Mouse (Mus musculus) ES-E14 (cell line): ENCODE results near the gene Cmtr2. TPM values are rescaled to one million over a fixed set of nuclear protein-coding genes. Genes with fewer than 3 reads are reported as not detected.

Experiments
- DNase-seq: peaks from one replicate; pipeline ENCODE4 v3.0.0-alpha.2; 2013; ENCODE audit warnings: low read depth, low spot score
- H3K27ac ChIP-seq: 2 replicates; pipeline ENCODE4 v1.5.1; 2012; ENCODE audit warnings: low read depth, mild to moderate bottlenecking, low read length, moderate library complexity, mixed read lengths; ENCODE audit not compliant: poor library complexity, insufficient read depth, severe bottlenecking
- H3K36me3 ChIP-seq: 2 replicates; pipeline ENCODE4 v1.6.1; 2012; ENCODE audit warnings: mild to moderate bottlenecking, low read length, moderate library complexity, mixed read lengths; ENCODE audit not compliant: control insufficient read depth, poor library complexity, insufficient read depth, severe bottlenecking
- H3K4me1 ChIP-seq, 2 experiments: fragments of 150-350 bp in 1 of 2; sonication (generic) in 1 of 2; 2 replicates each; pipeline ENCODE4 v1.6.1; 2012; ENCODE audit warnings: low read length in 2 of 2, mild to moderate bottlenecking in 1 of 2, mixed read lengths in 1 of 2; ENCODE audit not compliant: control insufficient read depth in 2 of 2, insufficient read depth in 2 of 2, poor library complexity in 1 of 2
- H3K4me3 ChIP-seq, 2 experiments: fragments of 150-350 bp in 1 of 2; sonication (generic) in 1 of 2; 2 replicates each; pipeline ENCODE4 v1.5.1; 2012; ENCODE audit warnings: low read length in 2 of 2, low read depth in 1 of 2, mild to moderate bottlenecking in 1 of 2, mixed read lengths in 1 of 2; ENCODE audit not compliant: insufficient read depth in 1 of 2, poor library complexity in 1 of 2, severe bottlenecking in 1 of 2
- H3K9ac ChIP-seq: 2 replicates; pipeline ENCODE4 v1.6.1; 2012; ENCODE audit warnings: low read depth, mild to moderate bottlenecking, low read length, mixed read lengths; ENCODE audit not compliant: poor library complexity, insufficient read depth, severe bottlenecking
- H3K9me3 ChIP-seq: fragments of 150-350 bp; sonication (generic); 2 replicates; pipeline ENCODE4 v1.6.1; 2012; ENCODE audit warnings: low read depth, mild to moderate bottlenecking, low read length; ENCODE audit not compliant: control insufficient read depth, insufficient read depth
- CHD2 ChIP-seq: IDR thresholded peaks from 2 replicates; pipeline ENCODE4 v1.6.1; 2014; ENCODE audit warnings: mild to moderate bottlenecking, low read depth, low read length, inconsistent platforms
- HCFC1 ChIP-seq: IDR thresholded peaks from 2 replicates; pipeline ENCODE4 v1.6.1; 2012; ENCODE audit warnings: low read length, inconsistent platforms, borderline replicate concordance; ENCODE audit not compliant: insufficient read depth
- MAFK ChIP-seq: IDR thresholded peaks from 2 replicates; pipeline ENCODE4 v1.6.1; 2014; ENCODE audit warnings: mild to moderate bottlenecking, low read depth, low read length, inconsistent platforms; ENCODE audit not compliant: insufficient read depth
- ZC3H11A ChIP-seq: IDR thresholded peaks from 2 replicates; pipeline ENCODE4 v1.6.1; 2012; ENCODE audit warnings: low read depth, mild to moderate bottlenecking, inconsistent platforms, low read length, borderline replicate concordance
- ZNF384 ChIP-seq: IDR thresholded peaks from 2 replicates; pipeline ENCODE4 v1.6.1; 2012; ENCODE audit warnings: low read depth, low read length, inconsistent platforms
- in situ Hi-C, 2 experiments: fragments of 600-800 bp; cut with MboI; formaldehyde crosslinking; loops; one replicate each; pipeline ENCODE4 v1.15.1; 2025; ENCODE audit warnings: low sequenced_read_pairs in 2 of 2, inconsistent platforms in 1 of 2; ENCODE audit not compliant: unreplicated experiment in 2 of 2
- total RNA-seq: library from RNA; depleted of rRNA; stranded (reverse); fragments of 300-350 nt; gene quantifications from 2 replicates; pipeline ENCODE4 v1.2.3, GENCODE M21; 2012; rRNA removed

Cmtr2 gene
- total RNA-seq, result 4.9 and 6.5 TPM in 2 replicates

DNA sequence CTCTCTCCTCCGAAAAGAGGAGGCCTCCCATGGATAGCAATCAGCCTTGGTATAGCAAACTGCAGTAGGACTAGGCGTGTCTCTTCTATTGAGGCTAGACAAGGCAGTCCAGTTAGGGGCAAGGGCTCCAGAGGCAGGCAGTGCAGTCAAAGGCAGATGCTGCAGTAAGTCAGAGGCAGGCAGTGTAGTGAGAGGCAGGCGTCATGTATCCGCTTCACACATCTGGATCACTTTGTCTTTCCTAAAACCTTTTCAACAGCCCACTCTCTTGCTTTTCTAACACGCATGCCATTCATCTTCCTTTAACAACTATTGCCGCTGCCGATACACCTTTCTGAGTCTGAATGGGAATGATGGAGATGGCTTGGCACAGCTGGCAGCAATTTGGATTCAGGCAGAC lies at the start of gene Cmtr2:
Cmtr2 (plus strand) TSS at position 301 of the 400 bp plus-strand sequence.
- no peak for DNase-seq
- Histone ChIP-seq H3K4me1 (no peaks in the 10 kb centered on the region; a peak in 1 of 4 replicates), H3K9me3 (no peaks in the 10 kb centered on the region), H3K4me3 (no peak within 1 kb of the TSS), H3K36me3 (no peaks in the 10 kb centered on the region), H3K27ac (no peak within 1 kb of the TSS), H3K9ac (no peak within 1 kb of the TSS)
- in situ Hi-C loops, result no loop called here
- no peak for TF ChIP-seq ZNF384
- TF ChIP-seq ZC3H11A, result no peak
- TF ChIP-seq HCFC1, result no peak
- no peak for TF ChIP-seq MAFK
- no peak for TF ChIP-seq CHD2

DNA sequence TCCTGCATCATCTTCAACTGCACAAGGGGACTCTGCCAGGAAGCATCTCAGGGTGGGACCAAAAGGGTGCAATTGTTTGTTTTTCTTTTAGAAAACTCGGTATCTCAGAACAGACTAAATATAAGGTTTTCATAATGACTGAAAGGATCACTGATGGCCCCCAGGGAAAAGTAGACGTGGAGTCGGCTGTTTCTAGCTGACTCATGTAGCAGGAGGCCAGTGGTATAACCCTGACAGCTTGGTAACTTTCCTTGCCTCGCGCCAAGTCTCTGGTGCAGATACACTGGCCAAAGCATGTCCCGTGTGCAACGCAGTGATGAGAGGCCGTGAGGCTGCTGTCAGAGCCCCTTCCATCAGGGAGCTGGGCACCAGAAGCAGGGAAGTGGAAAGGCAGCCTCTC lies 49.2 kb upstream of the Cmtr2 start:
- Histone ChIP-seq H3K9ac (no peak overlapping the region), H3K9me3 (no peaks in the 10 kb centered on the region), H3K4me3 (no peak overlapping the region), H3K4me1 (peaks cover 0 to 2% of the 10 kb centered on the region in 2 experiments; a peak in 1 of 4 replicates), H3K27ac (no peak overlapping the region), H3K36me3 (no peaks in the 10 kb centered on the region)
- in situ Hi-C loops, result no loop called here
- TF ChIP-seq ZNF384, result no peak
- DNase-seq, result no peak

DNA sequence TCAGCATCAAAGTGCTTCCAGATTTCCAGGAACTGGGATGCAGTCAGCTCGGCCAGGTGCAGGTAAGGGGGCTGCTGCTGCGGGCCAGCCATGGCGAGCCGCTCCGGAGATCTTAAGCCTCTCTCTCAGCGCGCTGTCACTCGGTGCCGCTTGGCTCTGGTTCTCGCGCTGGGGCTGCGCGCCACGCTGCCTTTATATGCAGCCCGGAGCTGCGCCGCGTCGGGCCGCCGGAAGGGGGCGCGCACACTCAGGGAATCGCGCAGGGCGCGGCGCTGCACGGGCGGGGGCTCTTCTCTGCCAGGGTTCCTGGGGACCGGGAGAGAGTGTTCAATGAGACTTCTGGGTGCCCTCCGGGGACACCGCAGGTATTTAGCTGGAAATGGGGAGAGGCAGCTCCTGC lies 47.4 kb upstream of the Cmtr2 start, which contains the start of gene Calb2:
Calb2 (minus strand) TSS at position 165 of the 400 bp plus-strand sequence.
- Histone ChIP-seq H3K9me3 (no peaks in the 10 kb centered on the region), H3K27ac (no peak within 1 kb of the TSS), H3K4me1 (peaks cover 0 to 2% of the 10 kb centered on the region in 2 experiments; a peak in 1 of 4 replicates), H3K36me3 (no peaks in the 10 kb centered on the region), H3K4me3 (peak within 1 kb of the TSS; percentile 50 to 72), H3K9ac (peak within 1 kb of the TSS; percentile 18; the same call in 1 of the 2 replicates)
- TF ChIP-seq CHD2, result no peak
- no peak for TF ChIP-seq ZC3H11A
- TF ChIP-seq HCFC1, result no peak
- TF ChIP-seq MAFK, result no peak
- no peak for TF ChIP-seq ZNF384
- in situ Hi-C loops, result no loop called here
- DNase-seq, result peak; percentile 73

GRCm38 (mm10) chr8:110172161-110172560 lies 43.3 kb upstream of the Cmtr2 start:
- no peak for DNase-seq
- H3K4me3 ChIP-seq, result no peak overlapping the region
- TF ChIP-seq ZNF384, result no peak
- TF ChIP-seq ZC3H11A, result no peak
- TF ChIP-seq HCFC1, result no peak
- TF ChIP-seq MAFK, result no peak
- no peak for TF ChIP-seq CHD2
- no peaks in the 10 kb centered on the region for H3K9me3 ChIP-seq
- H3K4me1 ChIP-seq, result peaks cover 0 to 2% of the 10 kb centered on the region in 2 experiments; a peak in 1 of 4 replicates
- H3K27ac ChIP-seq, result no peak overlapping the region
- in situ Hi-C loops, result no loop called here
- no peaks in the 10 kb centered on the region for H3K36me3 ChIP-seq
- no peak overlapping the region for H3K9ac ChIP-seq

GRCm38 (mm10) chr8:110174826-110175225 lies 40.6 kb upstream of the Cmtr2 start:
- Histone ChIP-seq H3K4me1 (no peaks in the 10 kb centered on the region), H3K27ac (no peak overlapping the region), H3K9ac (no peak overlapping the region), H3K36me3 (no peaks in the 10 kb centered on the region), H3K4me3 (no peak overlapping the region), H3K9me3 (no peaks in the 10 kb centered on the region)
- no peak for DNase-seq
- TF ChIP-seq ZC3H11A (no peak), ZNF384 (no peak), MAFK (no peak), HCFC1 (no peak), CHD2 (no peak)
- in situ Hi-C loops, result no loop called here
